Mouse (Mus musculus) CH12.LX (cell line): ENCODE data around the gene Trim71.

Experiments used
- MAX ChIP-seq: IDR thresholded peaks from 2 replicates; pipeline ENCODE4 v1.6.1; 2011; ENCODE audit warnings: low read length, improper control_type of control experiment
- MAZ ChIP-seq: IDR thresholded peaks from 2 replicates; pipeline ENCODE4 v1.6.1; 2012; ENCODE audit warnings: low read depth, mild to moderate bottlenecking, inconsistent platforms, low read length, improper control_type of control experiment, moderate library complexity
- POLR2A ChIP-seq: IDR thresholded peaks from 2 replicates; pipeline ENCODE4 v1.6.1; 2011; ENCODE audit warnings: low read depth, mild to moderate bottlenecking, improper control_type of control experiment, low read length
- SIN3A ChIP-seq: IDR thresholded peaks from 2 replicates; pipeline ENCODE4 v1.6.1; 2012; ENCODE audit warnings: low read length, improper control_type of control experiment, inconsistent platforms
- USF1 ChIP-seq: IDR thresholded peaks from 2 replicates; pipeline ENCODE4 v1.6.1; 2014; ENCODE audit warnings: low read depth, mild to moderate bottlenecking, inconsistent platforms, low read length, improper control_type of control experiment

GRCm38 (mm10) chr9:114548496-114548895 is 15.7 kb downstream of the Trim71 start:
- TF ChIP-seq MAX (no peak), POLR2A (no peak), USF1 (no peak), MAZ (no peak), SIN3A (no peak)
